Mouse (Mus musculus) ZHBTc4 (cell line): ENCODE results near the gene 4930480E11Rik.

Source experiments
- DNase-seq: peaks from one replicate; pipeline ENCODE4 v3.0.0-alpha.2; 2011; ENCODE audit warnings: low read depth, low spot score

Gene 4930480E11Rik

DNA sequence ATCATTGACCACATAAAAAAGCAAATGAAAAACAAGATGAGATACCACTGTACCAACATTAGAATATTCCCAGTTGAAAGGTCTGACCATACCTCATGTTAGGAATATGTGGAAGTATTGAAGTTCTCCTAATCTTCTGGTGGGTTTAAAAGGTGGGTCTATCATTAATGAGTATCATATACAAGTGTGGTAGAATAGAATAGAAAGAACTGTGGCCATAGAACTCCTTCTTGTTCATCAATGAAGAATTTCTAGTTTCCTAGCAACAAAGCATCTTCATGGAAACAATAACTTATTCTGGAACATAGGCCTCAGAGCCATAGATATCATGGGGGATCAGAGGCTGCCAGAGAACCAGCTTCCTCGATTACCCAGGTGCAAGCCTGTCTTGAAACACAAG is at the start of gene 4930480E11Rik:
TSS of gene 4930480E11Rik (plus strand) at position 301 of the 400 bp plus-strand sequence.
- no peak for DNase-seq

DNA sequence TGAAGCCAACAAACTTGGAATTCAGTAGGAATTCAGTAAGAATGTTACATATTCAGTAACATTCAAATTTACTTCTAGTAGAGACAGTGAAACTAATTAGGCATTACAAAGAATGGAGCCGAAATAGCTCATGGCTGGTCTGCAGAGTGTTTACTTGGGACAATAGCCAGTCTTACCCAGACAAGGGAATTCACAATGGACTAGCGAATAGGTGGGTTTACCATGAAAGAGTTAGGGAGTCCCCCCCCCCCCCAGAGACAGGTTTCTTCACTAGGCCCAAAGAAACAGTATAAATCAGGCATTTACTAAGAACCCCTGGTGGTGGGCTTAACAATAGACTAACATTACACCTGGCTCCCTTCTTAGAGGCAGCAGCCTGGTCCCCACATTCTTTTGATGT is 33.9 kb downstream of the 4930480E11Rik start:
- peak; percentile 52 for DNase-seq
